Mouse (Mus musculus): ENCODE data around the gene Prap1. TPM values are rescaled to one million over a fixed set of nuclear protein-coding genes. Genes with fewer than 3 reads are reported as not detected.
A peak's percentile ranks its signal among the peaks of the same experiment; 100 is the strongest.

Gene Prap1
- polyA plus RNA-seq, 1 experiment from 2014 or later: 6.2 TPM

DNA sequence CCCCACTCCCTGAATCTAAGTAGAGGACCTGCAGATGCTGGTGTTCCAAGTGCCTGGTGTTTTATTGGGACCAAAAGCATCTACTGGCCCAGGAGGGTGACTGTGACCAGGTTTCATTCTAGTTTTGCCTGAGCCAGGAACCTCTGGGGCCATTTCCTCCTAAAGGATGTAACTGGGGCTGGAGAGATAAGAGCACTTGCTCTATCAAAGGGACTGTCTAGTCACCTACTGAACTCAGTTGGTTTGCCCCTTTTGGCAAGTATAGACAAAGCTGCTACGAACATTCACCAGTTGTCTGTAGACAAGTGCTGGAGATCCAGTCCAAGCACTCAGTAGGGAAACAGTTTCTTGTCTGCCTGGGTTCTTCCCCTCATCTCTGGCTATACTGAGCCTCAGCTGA, 5.3 kb downstream of the Prap1 start:
- Histone ChIP-seq H3K4me2 (ENCODE audit: low read length) (no peak overlapping the region), H3K27me3 (ENCODE audit: insufficient read depth, low read length) (no peaks in the 10 kb centered on the region), H3K9ac (ENCODE audit: low read depth, low read length) (no peak overlapping the region), H3K27ac (no peak overlapping the region), H3K9me3 (replicated peaks; ENCODE audit: low read length) (no peaks in the 10 kb centered on the region), H3K36me3 (ENCODE audit: insufficient read depth, low read length) (no peaks in the 10 kb centered on the region), H3K4me3 (replicated peaks; ENCODE audit: low read depth, low read length) (no peak overlapping the region), H3K4me1 (replicated peaks; ENCODE audit: insufficient read depth, low read length) (peaks cover 4% of the 10 kb centered on the region; the same call in 1 of the 2 replicates)
- TF ChIP-seq CTCF (IDR thresholded peaks at IDR 0.05; ENCODE audit: low read depth): no peak
- DNase-seq (ENCODE audit: low spot score) (no peak), ATAC-seq (replicated peaks; ENCODE audit: low FRiP score, low read depth) (no peak)
- WGBS: 88% methylated on average over 1 of the region's 1 CpGs

DNA sequence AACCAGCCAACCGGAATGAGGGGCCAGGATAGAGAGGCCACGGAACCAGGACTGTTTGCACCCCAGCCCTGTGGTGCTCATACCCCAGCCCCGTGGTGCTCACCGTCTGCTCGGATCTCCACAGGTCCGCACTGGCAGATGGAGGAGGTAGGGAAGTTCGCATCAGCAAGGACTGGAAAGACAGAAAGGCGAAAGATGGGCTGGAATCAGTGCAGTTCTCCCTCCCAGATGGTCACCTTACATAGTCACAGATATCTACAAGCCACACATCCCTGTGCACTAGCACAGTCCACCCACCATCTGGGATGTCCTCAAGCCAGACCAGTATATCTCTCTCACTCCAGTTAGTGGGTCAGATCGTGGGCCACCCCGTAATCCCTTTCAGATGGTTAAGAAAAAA, 8.3 kb downstream of the Prap1 start:
- H3K9me3 ChIP-seq (replicated peaks; ENCODE audit: low read length): no peaks in the 10 kb centered on the region
- H3K36me3 ChIP-seq (ENCODE audit: insufficient read depth, low read length): 0 out of 2 replicates have a peak, but pooled peaks cover 12% of the 10 kb centered on the region
- DNase-seq (ENCODE audit: low spot score) (no peak), ATAC-seq (replicated peaks; ENCODE audit: low FRiP score, low read depth) (no peak)
- H3K4me1 ChIP-seq (replicated peaks; ENCODE audit: insufficient read depth, low read length): peaks cover 4% of the 10 kb centered on the region; the same call in 1 of the 2 replicates
- peak overlapping the region; percentile 48 for H3K4me3 ChIP-seq (replicated peaks; ENCODE audit: low read depth, low read length)
- H3K27ac ChIP-seq: peak overlapping the region; percentile 68; the same call in 1 of the 2 replicates
- H3K27me3 ChIP-seq (ENCODE audit: insufficient read depth, low read length): no peaks in the 10 kb centered on the region
- TF ChIP-seq CTCF (IDR thresholded peaks at IDR 0.05; ENCODE audit: low read depth): no peak
- H3K9ac ChIP-seq (ENCODE audit: low read depth, low read length): peak overlapping the region; percentile 59; the same call in 1 of the 2 replicates
- peak overlapping the region; percentile 67 for H3K4me2 ChIP-seq (ENCODE audit: low read length)
- 77% methylated on average over 10 of the region's 10 CpGs for WGBS

DNA sequence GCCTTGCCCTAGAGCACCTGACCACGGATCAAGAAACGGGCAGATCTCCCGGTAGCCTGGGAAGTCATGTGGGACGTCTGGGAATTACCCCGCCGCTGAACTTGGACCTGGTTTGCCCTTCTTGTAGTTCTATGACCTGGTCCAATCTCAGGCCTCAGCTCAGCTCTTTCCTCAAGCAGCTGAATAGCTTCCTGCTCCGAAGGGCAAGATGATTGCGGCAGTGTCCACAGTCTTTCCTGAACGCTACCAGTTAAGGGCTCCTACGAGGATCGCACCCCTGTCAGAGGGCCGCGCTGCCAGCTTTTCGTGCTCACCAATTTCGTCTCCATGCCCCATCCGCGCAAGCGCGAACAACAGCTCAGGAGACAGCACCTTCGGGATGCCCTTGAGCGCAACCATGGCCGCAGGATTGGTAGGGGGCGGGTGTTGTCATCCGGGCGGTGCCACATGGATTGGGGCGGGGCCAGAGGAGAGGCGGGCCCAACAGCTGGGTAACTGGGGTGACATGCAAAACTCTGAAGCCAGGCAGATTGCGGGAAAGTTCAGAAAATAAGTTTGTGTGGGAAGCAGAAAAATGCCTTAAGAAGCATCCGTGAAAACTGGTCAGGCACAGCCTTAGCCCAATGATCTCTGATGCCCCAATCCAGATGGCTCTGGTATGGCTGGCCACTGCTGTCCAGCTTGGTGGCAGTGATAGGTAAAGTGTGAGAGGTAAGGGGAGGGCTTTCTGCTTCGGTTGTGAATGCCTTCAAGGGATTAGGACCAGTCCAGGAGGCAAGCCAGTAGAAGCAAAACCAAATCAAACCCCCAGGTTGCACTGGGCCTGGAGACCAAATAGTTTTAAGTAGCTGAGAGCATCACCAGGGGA, 9.0 kb downstream of the Prap1 start, which contains the start of gene Fuom:
Fuom (minus strand) TSS at position 449 of the 868 bp plus-strand sequence.
- Histone ChIP-seq H3K36me3 (ENCODE audit: insufficient read depth, low read length) (0 out of 2 replicates have a peak, but pooled peaks cover 15% of the 10 kb centered on the region), H3K9ac (ENCODE audit: low read depth, low read length) (peak within 1 kb of the TSS; percentile 59; the same call in 1 of the 2 replicates), H3K4me3 (replicated peaks; ENCODE audit: low read depth, low read length) (peak within 1 kb of the TSS; percentile 48), H3K9me3 (replicated peaks; ENCODE audit: low read length) (no peaks in the 10 kb centered on the region), H3K4me2 (ENCODE audit: low read length) (peak within 1 kb of the TSS; percentile 67), H3K27ac (peak within 1 kb of the TSS; percentile 68), H3K27me3 (ENCODE audit: insufficient read depth, low read length) (no peaks in the 10 kb centered on the region), H3K4me1 (replicated peaks; ENCODE audit: insufficient read depth, low read length) (peaks cover 4% of the 10 kb centered on the region; the same call in 1 of the 2 replicates)
- WGBS: under 1% methylated on average over 30 of the region's 30 CpGs
- peak; percentile 93 for ATAC-seq (replicated peaks; ENCODE audit: low FRiP score, low read depth)
- no peak for TF ChIP-seq CTCF (IDR thresholded peaks at IDR 0.05; ENCODE audit: low read depth)
- peak; percentile 88 for DNase-seq (ENCODE audit: low spot score)

DNA sequence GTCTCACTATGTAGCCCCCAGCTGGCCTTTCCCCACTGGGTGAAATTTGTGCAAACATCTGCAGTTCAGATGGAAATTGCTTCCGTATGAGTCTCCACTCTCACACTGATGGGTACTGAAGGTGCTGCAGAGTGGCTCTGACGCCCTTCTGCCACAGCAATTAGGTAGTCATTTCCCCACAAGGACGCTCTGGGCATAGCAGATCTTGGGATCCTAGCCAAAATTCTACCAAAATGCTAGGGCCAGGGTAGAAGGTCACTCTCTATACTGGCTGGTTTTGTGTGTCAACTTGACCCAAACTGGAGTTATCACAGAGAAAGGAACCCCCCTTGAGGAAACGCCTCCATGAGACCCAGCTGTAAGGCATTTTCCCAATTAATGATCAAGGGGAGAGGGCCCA, 10.8 kb downstream of the Prap1 start:
- DNase-seq (ENCODE audit: low spot score): no peak
- ATAC-seq (replicated peaks; ENCODE audit: low FRiP score, low read depth): no peak
- Histone ChIP-seq H3K27ac (no peak overlapping the region), H3K4me1 (replicated peaks; ENCODE audit: insufficient read depth, low read length) (peaks cover 4% of the 10 kb centered on the region; the same call in 1 of the 2 replicates), H3K36me3 (ENCODE audit: insufficient read depth, low read length) (peaks cover 31% of the 10 kb centered on the region), H3K27me3 (ENCODE audit: insufficient read depth, low read length) (no peaks in the 10 kb centered on the region), H3K4me3 (replicated peaks; ENCODE audit: low read depth, low read length) (no peak overlapping the region), H3K4me2 (ENCODE audit: low read length) (no peak overlapping the region), H3K9me3 (replicated peaks; ENCODE audit: low read length) (no peaks in the 10 kb centered on the region), H3K9ac (ENCODE audit: low read depth, low read length) (no peak overlapping the region)
- 71% methylated on average over 4 of the region's 4 CpGs for WGBS
- no peak for TF ChIP-seq CTCF (IDR thresholded peaks at IDR 0.05; ENCODE audit: low read depth)

DNA sequence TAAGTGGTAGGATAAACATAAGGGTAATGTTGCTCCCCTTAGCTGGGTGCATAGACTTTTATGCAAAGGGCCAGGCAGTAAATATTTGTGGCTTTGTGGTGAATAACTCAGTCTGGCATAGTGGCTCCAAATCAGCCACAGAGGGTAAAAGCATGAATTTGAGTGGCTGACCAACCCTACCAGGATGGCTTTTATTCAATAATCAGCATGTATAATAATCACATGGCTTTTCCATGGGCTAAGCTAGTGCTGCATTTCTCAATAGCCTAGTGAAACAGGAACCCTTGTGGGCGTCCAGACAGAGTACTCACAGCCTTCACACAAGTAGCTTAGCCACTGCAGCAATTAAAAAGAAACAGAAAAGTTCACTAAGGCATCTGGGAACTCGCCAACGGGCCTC, 18.7 kb downstream of the Prap1 start:
- DNase-seq (ENCODE audit: low spot score): no peak
- WGBS: 71% methylated on average over 3 of the region's 3 CpGs

DNA sequence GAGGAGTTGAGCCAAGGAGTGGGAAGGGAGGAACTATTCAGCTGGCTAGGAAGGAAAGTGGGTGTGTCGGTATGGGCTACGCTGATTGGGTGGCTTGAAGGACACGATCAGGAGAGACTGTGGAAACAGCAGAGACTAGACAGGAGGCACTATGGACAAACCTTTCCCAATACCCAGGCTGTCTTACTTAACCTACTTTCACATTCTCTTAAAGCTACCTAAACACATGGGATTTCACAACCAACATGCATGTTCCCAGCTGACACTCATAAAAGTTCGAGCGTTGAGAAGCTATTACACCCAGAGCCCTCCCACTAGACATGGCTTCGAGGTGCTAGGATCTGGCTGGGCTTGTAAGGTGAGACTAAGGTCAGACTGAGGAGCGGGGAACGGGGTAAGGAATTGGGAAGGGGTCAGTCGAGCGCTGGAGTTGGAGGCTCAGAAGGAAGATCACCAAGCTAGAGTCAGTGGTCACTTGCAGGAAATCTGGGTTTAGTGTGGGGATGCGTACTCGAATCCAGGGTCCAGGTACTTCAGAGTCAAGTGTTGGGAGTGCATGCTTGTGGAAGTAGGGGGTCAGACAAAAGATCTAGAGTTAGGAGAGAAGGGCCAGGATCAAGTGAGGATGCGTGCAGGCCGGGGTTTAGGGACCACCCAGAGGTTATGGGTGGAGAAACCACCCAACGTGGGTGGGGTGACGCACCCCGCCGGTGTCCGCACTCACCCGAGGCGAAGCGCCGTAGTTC, 22.6 kb downstream of the Prap1 start, which contains the start of gene Paox:
Paox (plus strand) TSS at position 217 of the 746 bp plus-strand sequence.
- Histone ChIP-seq H3K27ac (peak within 1 kb of the TSS; percentile 93), H3K27me3 (ENCODE audit: insufficient read depth, low read length) (no peaks in the 10 kb centered on the region), H3K4me2 (ENCODE audit: low read length) (peak within 1 kb of the TSS; percentile 70), H3K9ac (ENCODE audit: low read depth, low read length) (peak within 1 kb of the TSS; percentile 80), H3K4me1 (replicated peaks; ENCODE audit: insufficient read depth, low read length) (no peaks in the 10 kb centered on the region; the same call in 1 of the 2 replicates), H3K4me3 (replicated peaks; ENCODE audit: low read depth, low read length) (peak within 1 kb of the TSS; percentile 70), H3K36me3 (ENCODE audit: insufficient read depth, low read length) (peaks cover 18% of the 10 kb centered on the region), H3K9me3 (replicated peaks; ENCODE audit: low read length) (no peaks in the 10 kb centered on the region)
- peak; percentile 83 for ATAC-seq (replicated peaks; ENCODE audit: low FRiP score, low read depth)
- peak; percentile 86 for DNase-seq (ENCODE audit: low spot score)
- under 1% methylated on average over 23 of the region's 23 CpGs for WGBS
- no peak for TF ChIP-seq CTCF (IDR thresholded peaks at IDR 0.05; ENCODE audit: low read depth)

More for the DNA sequence above, 18.7 kb downstream of the Prap1 start:
- no peak for ATAC-seq (replicated peaks; ENCODE audit: low FRiP score, low read depth)
- Histone ChIP-seq H3K27me3 (ENCODE audit: insufficient read depth, low read length) (no peaks in the 10 kb centered on the region), H3K27ac (no peak overlapping the region), H3K4me1 (replicated peaks; ENCODE audit: insufficient read depth, low read length) (no peaks in the 10 kb centered on the region; the same call in 1 of the 2 replicates), H3K9me3 (replicated peaks; ENCODE audit: low read length) (no peaks in the 10 kb centered on the region), H3K4me2 (ENCODE audit: low read length) (no peak overlapping the region), H3K9ac (ENCODE audit: low read depth, low read length) (no peak overlapping the region), H3K4me3 (replicated peaks; ENCODE audit: low read depth, low read length) (no peak overlapping the region), H3K36me3 (ENCODE audit: insufficient read depth, low read length) (peaks cover 53% of the 10 kb centered on the region)
- no peak for TF ChIP-seq CTCF (IDR thresholded peaks at IDR 0.05; ENCODE audit: low read depth)
